Mouse (Mus musculus): ENCODE data around the gene Tcl1b1.

GRCm38 (mm10) chr12:105209231-105209630 is 49.7 kb downstream of the Tcl1b1 start:
- TF ChIP-seq POLR2A (IDR thresholded peaks at IDR 0.05; ENCODE audit: insufficient read depth, low read length) (no peak), CTCF (IDR thresholded peaks at IDR 0.05; ENCODE audit: low read depth, low read length) (no peak), EP300 (IDR thresholded peaks at IDR 0.05; ENCODE audit: insufficient read depth, low read depth, low read length) (no peak)

All from ES-Bruce4 (cell line).